Mouse (Mus musculus) erythroblast, embryonic 14.5 days (primary cell): ENCODE results near the gene Coq8a.

Source experiments
- GATA1 ChIP-seq: IDR thresholded peaks from 2 replicates; pipeline ENCODE4 v1.6.1; 2012; ENCODE audit warnings: low read length, inconsistent platforms, mixed read lengths
- TAL1 ChIP-seq: IDR thresholded peaks from 3 replicates; pipeline ENCODE4 v1.6.1; 2012; ENCODE audit warnings: low read length, inconsistent platforms, mixed read lengths

DNA sequence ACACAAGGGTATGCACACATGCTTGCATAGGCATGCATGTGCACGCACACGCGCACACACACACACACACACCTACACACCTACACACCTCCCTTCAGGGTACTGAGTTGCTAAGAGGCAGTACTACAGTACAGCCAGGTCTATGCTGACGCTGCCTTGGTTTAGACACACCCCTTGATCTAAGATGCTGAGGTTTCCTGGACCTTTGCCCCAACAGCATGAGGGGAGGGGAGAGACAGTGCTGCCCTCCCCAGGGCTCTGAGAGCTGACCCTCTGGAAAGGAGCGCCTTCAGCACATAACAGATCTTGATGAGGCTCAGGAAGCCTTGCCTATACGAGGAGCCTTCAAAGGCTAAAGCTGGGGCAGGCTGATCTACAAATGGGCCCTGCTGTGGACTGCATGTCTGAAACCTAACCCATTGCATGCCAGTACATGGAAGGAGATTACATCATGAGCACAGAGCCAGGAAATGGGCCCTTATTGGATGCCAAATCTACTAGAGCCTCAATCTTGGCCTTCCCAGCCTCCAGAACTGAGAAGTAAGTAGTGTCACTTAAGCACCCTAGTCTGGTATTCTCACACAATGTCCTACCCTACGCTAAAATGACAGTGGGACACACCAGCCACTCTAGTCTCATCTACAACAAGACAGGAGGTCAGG lies 18.0 kb downstream of the Coq8a start:
- no peak for TF ChIP-seq TAL1
- TF ChIP-seq GATA1: no peak
